Mouse (Mus musculus) kidney, adult 18-20 months (tissue): ENCODE data around the gene Adamts6.

Experiments used
- DNase-seq: peaks from one replicate; pipeline ENCODE4 v3.0.0; 2021

The Adamts6 gene

DNA sequence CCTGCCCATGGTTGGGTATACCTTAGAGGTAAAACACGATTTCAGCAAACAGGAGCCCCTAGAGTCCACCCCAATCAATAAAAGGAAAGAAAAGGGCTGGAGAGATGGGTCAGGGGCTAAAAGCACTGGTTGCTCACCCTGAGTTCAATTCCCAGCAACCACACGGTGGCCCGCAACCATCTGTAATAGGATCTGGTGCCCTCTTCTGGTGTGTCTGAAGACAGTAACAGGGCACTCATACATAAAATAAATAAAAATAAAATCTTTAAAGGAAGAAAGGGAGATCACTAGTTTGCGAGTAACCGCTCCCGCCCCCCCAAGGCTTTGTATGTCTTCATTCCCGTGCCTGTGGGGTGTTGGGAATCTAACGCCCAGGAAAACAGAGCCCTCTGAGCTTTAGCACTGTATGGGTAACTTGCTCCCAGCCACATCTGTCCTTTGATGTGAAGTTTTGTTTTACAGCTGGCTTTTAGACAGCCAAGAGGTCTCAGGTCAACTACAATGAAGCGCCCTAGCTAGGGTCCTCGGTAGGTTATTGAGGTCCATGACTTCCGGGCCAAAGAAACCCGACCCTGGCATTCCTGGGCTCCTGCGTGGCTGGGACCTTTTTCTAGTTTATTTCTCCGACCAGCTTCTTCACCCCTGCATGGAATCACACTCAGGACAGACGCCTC lies 230.1 kb downstream of the Adamts6 start:
- no peak for DNase-seq

DNA sequence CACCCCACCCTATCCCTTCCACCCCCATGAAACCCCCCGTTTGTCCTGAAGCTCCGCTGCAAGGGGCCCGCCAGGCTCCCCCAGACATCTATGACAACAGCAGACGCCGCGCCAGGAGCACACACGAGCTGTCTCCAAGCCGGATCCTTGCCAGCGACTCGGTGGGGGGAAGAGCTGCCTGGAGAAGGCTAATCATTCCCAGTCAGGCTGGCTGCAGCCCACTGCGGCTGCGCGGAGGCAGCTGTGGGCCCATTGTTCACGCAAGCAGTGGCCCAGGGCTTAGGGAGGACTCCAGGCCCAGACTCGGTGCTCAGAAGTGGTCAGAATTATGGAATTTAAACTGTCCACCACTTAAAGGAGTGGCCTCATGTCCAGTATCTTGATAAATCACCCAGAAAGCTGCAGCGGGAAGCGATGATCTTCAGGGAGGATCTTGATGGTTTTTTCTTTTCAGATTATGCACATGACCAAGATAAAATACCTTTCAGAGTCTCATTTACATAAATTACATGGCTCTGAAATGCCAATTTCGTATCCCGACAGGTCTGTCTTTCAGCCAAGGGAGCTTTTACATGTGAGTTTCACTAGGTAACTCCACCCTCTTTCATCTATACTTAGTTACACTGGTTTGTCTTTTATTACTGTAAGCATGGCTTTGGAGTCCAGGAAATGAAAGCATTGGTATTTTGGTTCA lies 230.8 kb downstream of the Adamts6 start:
- DNase-seq: peak; percentile 88

DNA sequence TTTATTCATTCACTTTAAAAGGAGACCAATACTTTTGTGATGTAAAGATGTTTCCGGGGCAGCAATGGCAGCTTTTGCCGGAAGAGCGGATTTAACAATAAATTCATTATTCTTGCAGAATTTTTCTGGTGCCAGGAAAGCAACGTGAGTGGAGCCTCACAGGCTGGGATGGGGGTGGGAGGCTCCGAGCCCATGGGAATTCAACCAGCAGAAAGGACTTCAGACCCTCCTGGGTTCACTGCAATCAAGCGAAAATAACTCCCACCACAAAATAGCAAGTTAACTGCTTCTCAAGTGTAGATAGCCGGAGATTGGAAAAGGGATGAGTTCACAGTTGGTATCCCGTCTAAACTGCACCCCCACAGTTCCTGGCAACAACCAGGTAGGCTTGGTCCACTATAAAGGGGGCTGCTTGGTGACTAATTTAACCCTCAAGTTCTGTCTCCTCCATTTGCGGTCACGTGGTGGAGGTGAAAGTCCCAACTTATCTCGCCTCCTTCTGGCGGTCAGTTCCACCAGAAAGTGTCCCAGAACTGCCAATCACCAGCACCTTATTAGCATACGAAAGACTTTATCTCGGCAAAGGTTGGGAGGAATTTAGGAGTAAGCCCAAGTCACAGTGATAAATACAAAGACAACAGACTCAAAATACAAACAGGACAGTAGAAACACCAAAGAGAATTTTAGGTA lies 231.5 kb downstream of the Adamts6 start:
- DNase-seq: no peak

DNA sequence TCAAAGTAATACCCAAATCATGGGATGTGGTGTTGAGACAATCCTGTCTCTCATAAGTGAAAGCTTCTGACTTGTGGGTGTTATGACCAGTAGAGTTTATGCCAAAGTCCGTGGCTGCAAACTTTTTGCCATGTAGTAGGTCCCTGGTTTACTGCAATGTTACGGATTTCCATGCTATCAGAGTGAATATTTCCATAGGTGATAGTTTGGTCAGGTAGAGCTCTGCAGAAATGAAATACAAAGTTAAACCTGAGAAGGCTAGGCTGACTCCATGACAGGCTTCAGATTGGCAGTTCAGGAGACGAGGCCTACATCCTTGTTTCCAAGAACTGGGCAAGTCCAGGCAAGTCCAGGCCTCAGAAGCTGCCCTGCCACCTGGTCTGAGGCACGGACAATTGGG lies 232.3 kb downstream of the Adamts6 start:
- DNase-seq: no peak

DNA sequence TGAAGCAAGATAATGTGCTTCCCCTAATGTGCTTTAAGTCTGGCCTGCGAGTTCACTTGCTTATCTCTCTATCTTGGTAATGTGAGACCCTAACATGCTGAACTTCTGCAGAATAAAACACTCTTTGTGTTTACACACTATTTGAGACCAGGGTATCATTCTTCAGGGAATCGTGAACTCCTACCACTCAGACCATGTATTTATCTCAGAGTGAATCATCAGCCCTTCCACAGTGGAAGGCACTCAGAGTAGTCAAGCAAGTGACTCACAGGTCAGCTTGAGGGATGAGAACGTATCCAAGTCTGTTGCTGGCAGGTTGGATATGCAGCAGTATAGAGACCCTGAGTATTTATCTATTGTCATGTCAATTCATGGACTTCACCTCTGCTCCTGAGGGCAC lies 232.8 kb downstream of the Adamts6 start:
- DNase-seq: no peak

DNA sequence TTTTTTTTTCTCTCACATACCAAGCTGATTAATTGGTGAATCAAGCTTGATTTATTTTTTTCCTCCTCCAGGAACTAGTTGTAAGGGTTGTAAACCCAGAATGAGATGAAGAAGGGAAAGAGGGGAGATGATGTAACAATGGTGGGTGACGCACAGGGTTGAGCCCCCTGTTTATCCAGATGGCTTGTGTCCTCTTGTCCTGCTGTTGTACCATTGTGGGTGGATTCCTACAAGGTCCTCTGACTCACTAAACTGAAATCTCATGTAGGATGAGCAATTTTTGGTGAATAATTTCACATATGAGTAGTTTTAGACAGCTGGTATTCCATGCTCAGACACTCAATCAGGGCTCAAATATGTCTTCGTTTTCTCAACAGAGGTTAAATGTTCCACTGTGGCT lies 233.9 kb downstream of the Adamts6 start:
- DNase-seq: no peak

DNA sequence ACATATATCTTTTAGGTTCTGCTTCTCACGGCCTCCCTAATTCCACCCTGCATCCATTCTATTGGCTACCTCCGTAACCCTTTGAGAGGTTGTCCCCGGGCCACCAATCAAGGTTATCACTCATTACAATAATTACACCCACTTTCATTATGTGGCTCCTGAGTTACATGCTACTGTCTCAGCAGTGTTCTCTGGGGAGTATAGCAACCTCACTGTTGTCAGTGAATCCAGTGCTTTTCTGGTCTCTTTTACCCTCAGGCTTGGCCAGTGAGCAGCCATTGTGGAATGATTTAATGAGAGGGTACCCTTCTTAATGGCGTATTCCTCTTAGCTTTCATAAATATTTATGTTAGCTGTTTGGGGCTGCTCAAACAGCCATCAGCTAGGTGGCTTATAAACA lies 238.0 kb downstream of the Adamts6 start:
- DNase-seq: no peak

DNA sequence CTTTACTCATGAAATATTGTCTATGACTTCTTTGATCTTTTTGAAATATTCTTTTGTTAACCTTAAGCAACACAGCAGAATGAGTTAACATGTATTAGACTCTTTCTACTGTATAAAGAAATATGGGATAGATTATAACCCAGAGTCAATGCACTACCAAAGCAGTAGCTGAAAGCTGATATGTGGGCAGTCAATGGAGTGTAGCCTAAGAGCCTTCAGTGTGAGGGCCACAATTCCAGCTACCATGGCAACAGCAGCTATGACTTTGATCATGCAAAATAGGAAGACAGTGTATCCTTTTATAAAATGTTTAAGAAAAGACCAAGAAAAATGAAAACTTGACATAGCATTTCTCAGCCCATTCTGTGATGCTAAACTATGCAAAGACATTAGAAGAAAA lies 241.6 kb downstream of the Adamts6 start:
- no peak for DNase-seq

DNA sequence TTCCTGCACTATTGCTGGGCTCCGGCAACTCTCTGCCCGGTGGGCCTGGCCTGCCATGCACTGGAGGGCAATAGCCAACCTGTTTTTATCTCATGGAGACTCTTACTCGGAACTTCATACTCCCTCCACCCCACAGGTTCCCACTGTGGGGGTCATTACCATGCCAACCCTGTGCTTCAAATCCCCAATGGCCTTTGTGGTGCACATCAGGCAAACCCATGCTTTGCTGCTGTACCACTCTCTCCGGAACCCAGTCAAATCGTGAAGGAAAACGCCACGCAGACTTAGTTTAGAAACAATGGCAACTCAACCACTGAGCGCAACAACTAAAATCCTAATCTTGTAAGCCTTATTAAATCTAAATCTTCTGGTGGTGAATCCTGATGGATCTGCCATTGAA lies 244.2 kb downstream of the Adamts6 start:
- DNase-seq: no peak

DNA sequence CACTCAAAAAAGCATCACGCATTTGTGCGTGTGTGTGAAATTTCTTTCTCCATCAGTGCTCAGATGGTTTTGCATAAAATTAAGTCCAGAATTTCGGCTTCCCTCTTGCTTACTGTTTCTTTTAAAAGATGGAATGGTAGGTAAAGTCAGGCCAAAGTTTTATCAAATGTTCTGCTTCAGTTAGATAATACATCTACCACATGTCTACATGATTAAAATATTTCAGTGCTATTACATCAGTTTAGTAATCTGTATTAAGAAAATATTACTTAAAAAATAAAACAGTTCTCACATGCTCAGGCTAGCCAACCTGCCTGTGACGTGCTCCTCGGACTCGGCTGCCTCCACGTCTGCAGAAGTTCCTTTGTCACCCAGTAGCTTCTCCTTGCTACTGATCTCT lies 245.1 kb downstream of the Adamts6 start:
- DNase-seq: no peak

DNA sequence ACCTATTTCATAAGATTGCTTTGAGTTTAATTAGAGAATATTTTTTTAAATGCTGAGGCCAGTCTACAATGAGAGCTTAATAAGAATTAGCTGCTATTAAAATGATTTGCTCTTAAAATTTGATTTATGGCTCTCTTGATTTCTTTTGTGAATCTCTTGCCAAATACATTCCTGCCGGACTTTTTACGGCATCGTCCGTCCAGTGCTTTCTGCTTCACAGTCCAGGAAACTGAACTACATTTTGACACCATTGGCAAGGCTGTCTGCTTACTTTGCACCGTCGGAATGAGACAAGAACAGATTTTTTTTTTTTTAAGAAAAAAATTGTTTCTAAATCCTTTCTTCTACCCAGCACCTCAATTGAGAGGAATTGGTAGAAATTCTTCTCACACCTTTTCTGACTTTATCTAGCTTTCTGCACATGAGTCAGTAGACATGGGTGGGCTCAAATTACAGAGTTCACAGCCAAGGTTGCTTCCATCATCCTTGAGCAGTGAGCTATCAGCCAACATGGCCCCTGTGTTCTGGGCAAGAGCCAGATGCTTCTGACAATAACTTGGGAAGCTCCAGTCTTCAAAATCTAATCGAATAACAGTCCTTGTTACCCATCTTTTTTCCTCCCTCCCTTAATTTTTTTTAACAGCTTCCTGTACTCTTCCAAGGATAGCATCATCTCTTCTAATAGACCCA lies 246.3 kb downstream of the Adamts6 start:
- no peak for DNase-seq

DNA sequence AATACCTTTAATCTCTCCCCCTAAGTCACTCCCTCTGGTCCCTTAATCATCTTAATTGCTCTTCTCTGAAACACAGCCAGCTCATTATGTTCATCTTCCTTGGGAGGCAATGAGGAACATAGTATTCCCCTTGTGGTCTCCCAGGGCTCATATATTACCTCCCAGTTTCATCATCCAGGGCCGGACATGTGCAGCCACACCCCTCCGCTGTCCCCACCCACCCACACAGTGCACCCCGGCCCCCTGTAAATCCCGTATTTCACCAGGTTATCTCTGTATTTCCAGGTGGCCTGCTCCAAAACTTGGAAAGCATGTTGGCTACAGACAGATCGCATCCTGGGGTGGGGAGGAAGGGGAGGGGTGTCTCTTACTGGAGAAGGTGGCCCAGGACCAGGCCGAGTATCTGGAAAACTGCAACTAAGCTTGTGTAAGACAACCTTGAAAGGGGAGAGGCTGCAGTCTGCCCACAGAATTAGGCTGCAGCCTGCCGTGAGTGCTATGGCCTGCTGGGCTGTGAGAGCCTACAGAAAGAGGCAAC lies 253.3 kb downstream of the Adamts6 start:
- no peak for DNase-seq

DNA sequence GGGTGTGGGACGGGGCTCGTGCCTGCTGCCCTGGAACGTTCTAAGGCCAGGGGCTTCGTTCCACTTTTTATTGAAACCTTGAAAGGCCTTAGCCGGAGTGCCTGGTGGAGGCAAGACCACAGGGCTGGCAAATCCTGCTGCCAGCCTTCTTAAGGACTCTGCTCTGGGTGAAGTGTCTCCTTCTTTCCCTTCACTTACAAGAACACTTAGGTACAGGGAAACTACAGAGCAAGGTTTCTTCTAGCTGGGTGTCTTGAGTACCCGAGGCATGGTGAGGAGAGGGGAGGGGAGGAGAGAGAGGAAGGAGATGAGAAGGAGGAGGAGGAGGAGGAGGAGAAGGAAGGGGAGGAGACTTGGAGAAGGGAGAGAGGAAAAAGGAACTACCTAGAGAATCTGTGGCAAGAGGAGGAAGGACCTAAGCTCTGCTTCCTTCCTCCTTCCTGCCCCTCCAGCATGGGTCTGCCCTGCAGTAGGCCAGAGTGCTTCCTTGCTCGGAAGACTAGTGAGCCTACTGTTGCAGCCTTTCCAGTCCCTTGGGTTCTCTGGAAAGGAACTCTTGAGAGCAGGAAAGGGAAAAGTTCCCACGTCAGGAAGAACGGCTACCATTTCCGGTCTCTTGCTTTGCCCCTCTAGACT lies 254.6 kb downstream of the Adamts6 start:
- no peak for DNase-seq

DNA sequence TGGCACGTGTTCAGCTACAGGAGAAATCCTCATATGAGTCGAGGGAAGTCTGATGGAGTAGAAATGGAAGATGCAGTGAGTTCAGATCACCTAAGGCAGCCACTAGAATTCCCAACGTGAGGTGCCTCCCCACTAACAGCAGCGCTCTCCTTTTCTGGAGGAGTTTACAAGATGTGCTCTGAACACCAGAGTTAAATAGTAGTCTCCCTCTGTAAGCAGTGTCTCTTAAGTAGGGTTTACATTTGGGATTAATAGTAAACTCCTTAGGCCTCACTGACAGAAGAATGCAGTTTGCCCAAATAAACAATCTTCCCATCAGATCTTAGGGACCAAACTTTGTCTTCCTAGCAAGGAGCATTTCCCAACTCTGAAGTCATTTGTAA lies 255.1 kb downstream of the Adamts6 start:
- DNase-seq: no peak
